Mouse (Mus musculus) pancreas, adult 10 weeks (tissue): ENCODE results near the gene Bpi. TPM values are rescaled to one million over a fixed set of nuclear protein-coding genes. Genes with fewer than 3 reads are reported as not detected.

Source experiments
- polyA plus RNA-seq: library from polyadenylated mRNA; stranded (reverse); fragments of 350-450 nt; fragmentation: Illumina TruSeq; extraction: RNeasy Lipid Tissue Mini Kit (QIAGEN cat#74804); gene quantifications from one replicate; pipeline ENCODE4 v1.2.3, GENCODE M21; 2015; ENCODE audit warnings: low read depth, low replicate concordance; ENCODE audit not compliant: insufficient read depth

Bpi gene
- not detected for polyA plus RNA-seq

DNA sequence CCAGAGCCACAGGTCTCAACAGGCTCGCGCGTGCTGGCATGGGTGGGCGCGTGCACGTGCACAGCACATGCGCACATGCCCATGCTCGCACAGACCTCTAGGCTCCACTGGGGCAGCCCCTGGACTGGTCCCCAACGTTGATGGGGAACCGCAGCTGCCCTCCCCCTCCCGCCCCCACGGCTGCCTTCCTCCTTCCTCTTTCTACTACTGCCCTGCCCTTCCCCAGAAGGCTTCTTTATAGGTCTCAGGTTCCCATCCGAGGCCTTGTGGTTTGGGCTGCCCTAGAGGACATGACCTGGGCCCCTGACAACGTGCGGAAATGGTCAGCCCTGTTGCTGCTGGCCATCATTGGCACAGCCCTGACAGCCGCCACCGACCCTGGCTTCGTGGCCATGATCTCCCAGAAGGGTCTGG lies at the start of gene Bpi:
TSS of gene Bpi (plus strand) at position 90 of the 414 bp plus-strand sequence.

DNA sequence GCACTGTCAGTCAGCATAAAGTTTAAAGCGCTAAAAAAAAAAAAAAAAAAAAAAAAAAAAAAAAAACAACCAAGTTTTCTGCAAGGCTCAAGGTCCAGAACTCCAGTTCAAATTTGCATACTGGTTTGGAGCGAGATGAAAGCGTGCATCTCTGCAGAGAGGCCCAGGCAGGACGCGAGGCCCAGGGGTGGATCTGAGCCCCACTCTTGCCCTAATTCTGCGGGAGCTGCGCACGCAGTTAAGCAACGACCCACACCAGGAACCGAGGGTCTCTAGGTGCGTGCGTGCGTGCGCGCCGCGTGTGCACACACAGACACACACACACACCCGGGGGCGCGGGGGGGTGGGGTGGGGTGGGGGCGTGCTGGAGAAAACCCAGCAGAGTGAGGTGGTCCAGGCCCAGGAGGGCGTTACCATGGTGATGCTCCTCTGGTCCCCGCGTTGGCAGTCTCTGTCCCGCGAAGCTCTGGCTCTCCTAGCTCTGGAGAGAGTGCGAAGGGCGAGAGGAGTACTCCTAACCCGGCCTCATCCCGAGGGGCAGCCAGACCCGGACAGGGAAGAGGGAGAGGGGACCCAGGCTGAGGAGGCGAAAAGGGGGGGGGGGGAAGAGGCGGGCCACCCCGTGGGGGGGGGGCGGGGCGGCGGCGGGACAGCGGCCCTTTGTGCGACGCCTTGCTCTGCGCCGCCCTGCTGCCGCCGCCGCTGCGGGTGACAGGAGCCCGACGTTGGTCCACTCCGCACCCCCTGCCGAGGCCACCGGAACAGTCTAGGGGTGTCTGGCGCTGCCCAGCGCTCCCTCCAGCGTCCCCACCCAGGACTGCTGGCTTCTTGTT lies 29.0 kb upstream of the Bpi start, which contains the start of gene D630003M21Rik:
TSS of gene D630003M21Rik (minus strand) at position 553 of the 833 bp plus-strand sequence.

DNA sequence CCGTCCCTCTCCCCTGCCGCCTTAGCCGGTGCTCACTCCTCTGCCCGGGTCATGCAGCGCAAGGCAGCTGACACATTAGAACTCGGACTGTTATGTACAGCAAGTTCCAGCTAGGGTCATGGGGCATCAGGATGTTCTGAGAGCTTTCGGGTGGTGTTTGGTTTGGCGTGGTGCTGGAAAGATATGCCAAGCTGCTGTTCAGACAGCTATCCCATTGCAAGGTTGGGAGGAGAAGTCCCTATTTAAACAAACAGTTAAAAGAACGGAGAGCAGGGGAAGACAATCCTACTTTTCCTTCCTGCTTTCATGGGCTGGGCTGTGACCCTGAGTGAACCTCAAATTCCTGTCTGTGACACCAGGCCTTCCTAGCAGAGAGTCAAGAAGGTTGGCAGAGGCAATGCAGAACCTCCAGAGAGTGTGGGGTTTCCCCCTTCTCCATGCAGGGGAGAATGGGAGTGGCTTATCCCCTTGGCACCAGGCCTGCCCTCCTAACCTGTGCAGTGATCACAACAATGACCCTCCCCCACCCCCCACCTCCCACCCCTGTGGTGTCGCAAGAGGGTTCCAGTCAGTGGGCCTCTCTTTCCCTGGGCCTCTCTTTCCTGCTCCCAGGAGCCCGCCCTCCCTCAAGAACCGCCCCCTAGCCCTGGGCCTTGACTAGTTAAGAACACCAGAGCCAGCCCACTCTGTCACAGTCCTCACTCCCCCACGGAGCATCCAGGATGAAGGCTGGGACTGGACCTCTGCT lies 48.2 kb downstream of the Bpi start, which contains the start of gene Lbp:
TSS of gene Lbp (plus strand) at position 546 of the 748 bp plus-strand sequence.

Other genes starting within 250 kb of the Bpi start
- 2.8 TPM for gene Tti1, start 229.7 kb upstream of the Bpi start, polyA plus RNA-seq
- gene Rprd1b, start 229.6 kb upstream of the Bpi start, polyA plus RNA-seq = 5.5 TPM
- 37.2 TPM for gene Tgm2, start 111.7 kb upstream of the Bpi start, polyA plus RNA-seq
- 0.89 TPM for gene D630003M21Rik, start 28.9 kb upstream of the Bpi start, polyA plus RNA-seq
- 6.0 TPM for gene Lbp, start 48.4 kb downstream of the Bpi start, polyA plus RNA-seq
- 2.1 TPM for gene Snhg11, start 117.5 kb downstream of the Bpi start, polyA plus RNA-seq
- gene Ralgapb, start 151.8 kb downstream of the Bpi start, polyA plus RNA-seq = 8.0 TPM
- 5.5 TPM for gene Adig, start 244.5 kb downstream of the Bpi start, polyA plus RNA-seq